Mouse (Mus musculus): ENCODE data around the gene Gcnt3.

Gene Gcnt3

GRCm38 (mm10) chr9:69994547-69994946, 43.3 kb downstream of the Gcnt3 start:
- DNase-seq, result no peak

GRCm38 (mm10) chr9:69993479-69993878, 44.4 kb downstream of the Gcnt3 start:
- no peak for DNase-seq

- no peak for DNase-seq
Observed at GRCm38 (mm10) chr9:69992841-69993277, 45.0 kb downstream of the Gcnt3 start.

DNA sequence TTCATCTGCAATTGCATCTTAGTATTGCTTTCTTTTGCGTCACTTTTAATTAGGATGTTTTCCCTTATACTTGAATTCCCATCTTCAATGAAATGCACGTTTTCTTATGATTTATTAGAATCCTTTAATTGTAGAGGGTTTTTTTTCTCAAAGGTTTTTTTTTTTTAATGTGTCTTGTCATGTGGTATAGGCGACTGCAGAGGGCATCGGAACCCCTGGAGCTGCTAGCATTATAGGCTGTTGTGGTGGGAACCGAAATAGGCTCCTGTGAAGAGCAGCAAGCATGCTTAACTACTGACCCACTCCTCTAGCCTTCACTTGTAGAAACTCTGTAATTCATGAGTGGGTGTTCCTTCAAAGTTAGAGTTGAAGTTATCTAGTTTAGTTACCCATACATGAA, 47.5 kb downstream of the Gcnt3 start:
- no peak for DNase-seq

GRCm38 (mm10) chr9:69989303-69990121, 48.4 kb downstream of the Gcnt3 start, which contains the start of gene Bnip2:
Gene Bnip2 (plus strand): TSS chr9:69989466.
- peak; percentile 98 for DNase-seq

DNA sequence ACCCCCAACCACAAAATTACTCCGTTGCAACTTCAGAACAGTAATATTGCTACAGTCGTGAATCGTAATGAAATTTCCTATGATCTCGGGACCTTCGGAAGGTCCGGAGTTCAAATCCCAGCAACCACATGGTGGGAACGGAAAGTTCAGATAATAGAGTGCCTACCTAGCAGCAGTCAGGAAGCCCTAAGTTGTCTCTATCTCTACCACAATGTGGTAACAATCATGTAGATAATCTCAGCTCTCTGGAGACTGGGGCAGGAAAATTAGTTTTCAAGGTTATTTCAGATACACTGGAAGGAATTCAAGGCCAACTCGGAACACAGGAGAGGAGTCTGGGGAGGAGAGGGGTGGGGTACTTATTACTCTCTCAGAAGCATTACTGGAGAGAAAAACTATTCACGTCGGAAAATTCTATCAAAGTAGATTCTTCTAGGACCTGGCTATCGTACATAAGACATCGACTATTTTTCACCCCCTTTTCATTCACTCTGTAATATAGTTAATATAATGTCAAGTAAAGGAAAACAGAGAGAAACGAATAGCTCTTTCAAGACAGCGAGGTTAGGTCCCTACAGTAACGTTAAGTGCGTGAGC, 49.1 kb downstream of the Gcnt3 start:
- DNase-seq, result no peak

DNA sequence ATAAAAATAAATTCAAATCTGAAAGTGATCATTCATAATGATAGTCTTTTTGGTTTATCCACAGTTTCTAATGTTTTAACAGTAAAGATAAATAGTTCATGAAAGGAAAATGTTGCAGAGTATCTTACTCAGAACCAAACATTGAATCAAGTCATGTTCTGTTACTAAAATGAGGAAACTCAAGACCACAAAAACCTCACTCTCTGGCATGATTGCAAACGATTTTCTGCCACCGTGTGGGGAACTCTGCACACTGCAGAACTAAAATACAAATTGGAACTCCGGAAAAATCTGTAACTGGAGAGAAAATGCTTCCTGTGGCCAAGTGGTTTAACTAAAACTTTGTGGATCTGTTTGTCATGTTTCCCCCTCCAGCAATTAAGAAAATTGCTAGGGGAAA, 50.3 kb downstream of the Gcnt3 start:
- DNase-seq, result peak; percentile 72

DNA sequence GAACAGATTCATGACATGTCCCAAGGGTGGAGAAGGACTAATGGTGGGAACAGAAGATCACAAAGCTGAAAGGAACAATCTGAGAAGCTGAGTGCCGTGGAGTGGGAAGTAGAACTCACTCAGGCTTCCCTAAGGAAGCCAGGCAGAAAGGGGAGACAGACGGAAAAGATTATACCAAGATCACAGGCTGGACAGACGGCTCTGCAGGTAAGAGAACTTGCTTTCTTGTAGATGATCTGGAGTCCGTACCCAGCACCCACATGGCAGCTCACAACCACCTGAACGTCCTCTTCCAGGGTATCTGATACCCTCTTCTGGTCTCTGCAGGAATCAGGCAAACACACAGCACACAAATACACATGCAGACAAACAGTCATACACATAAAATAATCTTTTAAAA, 51.3 kb downstream of the Gcnt3 start:
- DNase-seq, result no peak

DNA sequence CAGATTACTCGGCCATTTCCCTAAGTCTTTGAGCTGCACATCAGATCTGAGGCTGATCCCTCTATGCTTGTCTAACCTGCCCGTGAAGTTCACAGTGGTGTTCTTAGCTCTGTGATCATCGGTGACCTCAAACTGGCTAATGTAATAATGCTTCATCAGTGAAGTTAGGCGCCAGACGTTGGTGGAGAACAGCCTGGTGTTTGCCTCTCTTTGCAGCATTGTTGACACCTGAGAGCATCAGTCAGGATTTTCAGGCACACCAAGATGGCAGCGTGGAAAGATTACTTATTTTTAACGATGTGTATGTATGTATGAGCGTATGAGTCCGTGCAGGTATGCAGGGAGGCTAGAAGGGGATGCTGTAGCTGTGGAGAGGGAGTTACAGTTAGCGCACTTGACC, 51.8 kb downstream of the Gcnt3 start:
- no peak for DNase-seq

GRCm38 (mm10) chr9:69985526-69985925, 52.4 kb downstream of the Gcnt3 start:
- DNase-seq, result no peak

All from kidney, postnatal 14 days (tissue).